Mouse (Mus musculus) midbrain, embryonic 10.5 days (tissue): ENCODE measurements around the gene Nmnat3. TPM values are rescaled to one million over a fixed set of nuclear protein-coding genes. Genes with fewer than 3 reads are reported as not detected.

Experiments
- DNase-seq: peaks from one replicate; pipeline ENCODE4 v3.0.0-alpha.2; 2017; ENCODE audit warnings: low spot score
- H3K27ac ChIP-seq: fragments of 300-500 bp; sonication (generic); replicated peaks from 2 replicates; pipeline ENCODE4 v1.5.1; 2016; ENCODE audit warnings: mild to moderate bottlenecking
- H3K27me3 ChIP-seq: fragments of 300-500 bp; sonication (generic); 2 replicates; pipeline ENCODE4 v1.6.1; 2016; ENCODE audit warnings: low read depth, mild to moderate bottlenecking; ENCODE audit not compliant: poor library complexity, severe bottlenecking
- H3K36me3 ChIP-seq: fragments of 300-500 bp; sonication (generic); 2 replicates; pipeline ENCODE4 v1.6.1; 2016; ENCODE audit warnings: mild to moderate bottlenecking, moderate library complexity
- H3K4me1 ChIP-seq: fragments of 300-500 bp; sonication (generic); 2 replicates; pipeline ENCODE4 v1.6.1; 2016
- H3K4me3 ChIP-seq: fragments of 300-500 bp; sonication (generic); 2 replicates; pipeline ENCODE4 v1.5.1; 2016; ENCODE audit warnings: mild to moderate bottlenecking, moderate library complexity
- H3K9me3 ChIP-seq: fragments of 300-500 bp; sonication (generic); replicated peaks from 2 replicates; pipeline ENCODE4 v1.6.1; 2016; ENCODE audit warnings: mild to moderate bottlenecking
- WGBS: fragments of 180-500 bp; shearing (Covaris S2); methylation state at CpG from one replicate; pipeline ENCODE4 v1.1.7; 2016; 5-methylcytosine and 5-hydroxymethylcytosine counted together
- polyA plus RNA-seq: library from polyadenylated mRNA; unstranded; fragments of >200 nt; fragmentation: Nextera tagmentation; extraction: Ambion mirVana; gene quantifications from 2 replicates; pipeline ENCODE4 v1.2.1, GENCODE M21; 2016

The Nmnat3 gene
- polyA plus RNA-seq, 1 experiment from 2014 or later = 2.6 TPM

DNA sequence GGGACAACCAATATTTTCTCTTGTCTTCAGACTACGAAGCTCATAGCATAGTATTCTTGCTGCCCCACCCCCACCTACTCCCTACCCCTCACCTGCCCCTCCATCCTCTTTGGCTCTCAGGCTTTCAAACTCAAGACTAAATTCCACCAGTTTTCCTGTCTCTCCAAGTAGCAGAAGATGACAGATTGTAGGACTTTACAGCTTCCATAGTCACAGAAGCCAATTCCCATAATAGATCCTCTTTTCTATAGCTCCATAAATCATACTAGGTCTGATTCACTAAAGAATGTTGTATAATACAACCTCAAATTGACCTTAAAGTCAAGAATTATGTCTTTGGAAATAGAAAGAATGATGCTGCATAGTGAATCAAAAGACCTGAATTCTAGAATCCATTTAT is 3.4 kb downstream of the Nmnat3 start:
- H3K27ac ChIP-seq = no peak overlapping the region
- DNase-seq = no peak
- no peaks in the 10 kb centered on the region for H3K9me3 ChIP-seq
- H3K27me3 ChIP-seq = no peaks in the 10 kb centered on the region
- no peaks in the 10 kb centered on the region for H3K4me1 ChIP-seq
- H3K4me3 ChIP-seq = no peak overlapping the region
- 89% methylated on average over 1 of the region's 1 CpGs for WGBS
- H3K36me3 ChIP-seq = no peaks in the 10 kb centered on the region

DNA sequence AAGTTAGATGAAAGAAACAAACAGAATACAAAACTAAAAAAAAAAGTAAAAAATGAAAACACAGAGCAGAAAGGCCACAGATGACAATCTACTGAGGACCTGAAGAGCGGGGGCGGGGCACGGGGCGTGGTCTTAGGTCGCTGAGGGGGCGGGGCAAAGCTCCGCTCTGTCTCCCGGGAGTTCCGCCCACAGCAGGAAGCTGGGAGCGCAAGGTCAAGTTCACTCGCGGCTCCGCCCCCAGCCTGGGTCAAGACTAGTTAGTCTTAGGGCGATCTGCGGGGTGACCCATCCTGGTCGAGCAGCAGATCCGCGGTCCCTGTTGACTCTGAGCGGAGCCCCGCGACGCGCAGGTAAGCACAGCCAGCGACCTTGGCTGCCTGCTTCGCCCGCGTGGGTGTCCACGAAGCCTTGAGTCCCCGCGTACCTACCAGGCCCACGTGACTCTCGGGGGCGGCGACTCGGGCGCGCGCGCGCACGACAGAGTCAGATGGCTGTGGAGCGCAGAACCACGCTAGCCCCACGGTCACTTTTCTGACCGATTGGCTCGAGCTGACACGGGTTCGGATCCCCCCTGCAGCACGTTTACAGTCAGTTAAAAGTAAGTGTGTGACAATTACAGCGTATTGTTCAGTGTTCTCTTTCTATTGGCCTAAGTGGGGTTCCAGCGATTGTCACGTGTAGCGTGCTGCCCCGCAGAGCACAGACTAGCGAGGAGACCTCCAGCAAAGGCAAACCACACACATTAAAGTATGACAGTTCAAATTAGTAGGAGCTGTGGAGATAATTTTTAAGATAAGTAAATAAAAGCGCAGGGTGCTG is 9.4 kb downstream of the Nmnat3 start:
- H3K27me3 ChIP-seq = peaks cover 22% of the 10 kb centered on the region
- H3K27ac ChIP-seq = peak overlapping the region; percentile 83
- H3K9me3 ChIP-seq = no peaks in the 10 kb centered on the region
- H3K36me3 ChIP-seq = no peaks in the 10 kb centered on the region
- 2% methylated on average over 56 of the region's 56 CpGs for WGBS
- peak; percentile 87 for DNase-seq
- peaks cover 14% of the 10 kb centered on the region for H3K4me1 ChIP-seq
- H3K4me3 ChIP-seq = peak overlapping the region; percentile 69

DNA sequence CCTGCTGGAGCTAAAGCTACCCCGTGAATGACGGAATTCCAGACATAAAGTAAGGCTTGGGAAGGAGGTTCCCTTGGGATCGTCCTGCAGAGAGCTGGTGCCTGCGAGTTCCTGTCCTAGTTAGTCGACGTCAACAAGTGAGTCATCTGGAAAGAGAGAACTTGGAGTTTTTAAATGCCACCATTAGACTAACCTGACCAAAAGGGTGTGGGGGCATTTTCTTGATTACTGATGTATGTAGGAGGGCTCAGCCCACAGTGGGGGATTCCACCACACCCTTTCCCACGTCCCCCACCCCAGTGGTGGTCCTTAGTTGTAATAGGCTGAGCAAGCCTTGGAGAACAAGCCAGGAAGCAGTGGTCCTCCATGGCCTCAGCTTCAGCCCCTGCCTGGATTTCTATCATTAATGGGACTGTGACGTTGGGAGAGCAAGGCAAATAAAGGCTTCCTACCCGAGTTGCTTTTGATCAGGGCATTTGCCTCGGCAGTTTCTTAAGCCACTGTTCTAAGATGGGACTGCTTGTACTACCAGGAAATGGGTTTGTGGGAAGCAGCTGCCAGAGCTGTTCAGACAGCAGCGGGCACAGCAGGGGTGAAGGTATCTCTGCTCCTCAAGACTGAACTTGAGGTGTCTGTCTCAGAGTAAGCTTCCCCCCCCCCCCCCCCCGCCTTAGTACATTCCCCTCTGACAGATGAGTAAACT is 10.2 kb downstream of the Nmnat3 start:
- Histone ChIP-seq H3K27me3 (peaks cover 22% of the 10 kb centered on the region), H3K36me3 (no peaks in the 10 kb centered on the region), H3K4me3 (peak overlapping the region; percentile 69), H3K9me3 (no peaks in the 10 kb centered on the region), H3K4me1 (peaks cover 14% of the 10 kb centered on the region), H3K27ac (peak overlapping the region; percentile 83; the same call in 1 of the 2 replicates)
- WGBS = 20% methylated on average over 11 of the region's 12 CpGs
- DNase-seq = no peak

DNA sequence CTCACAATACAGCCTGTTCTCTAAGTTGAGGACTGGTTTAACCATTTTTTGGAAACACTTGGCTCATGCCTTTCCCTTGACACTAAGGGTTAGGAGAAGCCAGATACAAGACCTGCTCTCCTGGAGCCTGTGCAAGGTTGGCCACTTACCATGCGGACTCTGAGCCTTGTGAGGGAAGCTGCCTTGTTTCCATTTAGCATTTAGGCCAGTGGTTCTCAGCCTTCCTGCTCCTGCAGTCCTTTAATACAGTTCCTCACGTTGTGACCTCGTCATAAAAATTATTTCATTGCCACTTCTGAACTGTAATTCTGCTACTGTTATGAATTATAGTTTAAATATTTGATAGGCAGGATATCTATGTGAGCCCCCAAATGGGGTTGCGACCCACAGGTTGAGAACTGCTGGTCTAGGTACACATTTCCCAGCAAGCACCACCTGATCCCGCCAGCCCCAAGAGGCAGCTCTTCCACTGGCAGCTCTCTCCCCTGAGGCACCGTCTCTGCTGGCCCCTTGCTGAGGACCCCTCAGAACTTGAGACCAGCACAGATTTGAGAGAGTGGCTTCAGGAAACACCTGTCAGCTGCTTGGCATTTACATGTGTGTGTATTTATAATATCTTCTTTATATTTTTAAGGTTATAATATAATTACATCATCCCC is 10.8 kb downstream of the Nmnat3 start:
- Histone ChIP-seq H3K9me3 (no peaks in the 10 kb centered on the region), H3K27ac (no peak overlapping the region), H3K4me1 (peaks cover 14% of the 10 kb centered on the region), H3K4me3 (no peak overlapping the region), H3K27me3 (peaks cover 22% of the 10 kb centered on the region), H3K36me3 (no peaks in the 10 kb centered on the region)
- WGBS = 77% methylated on average over 6 of the region's 6 CpGs
- no peak for DNase-seq

DNA sequence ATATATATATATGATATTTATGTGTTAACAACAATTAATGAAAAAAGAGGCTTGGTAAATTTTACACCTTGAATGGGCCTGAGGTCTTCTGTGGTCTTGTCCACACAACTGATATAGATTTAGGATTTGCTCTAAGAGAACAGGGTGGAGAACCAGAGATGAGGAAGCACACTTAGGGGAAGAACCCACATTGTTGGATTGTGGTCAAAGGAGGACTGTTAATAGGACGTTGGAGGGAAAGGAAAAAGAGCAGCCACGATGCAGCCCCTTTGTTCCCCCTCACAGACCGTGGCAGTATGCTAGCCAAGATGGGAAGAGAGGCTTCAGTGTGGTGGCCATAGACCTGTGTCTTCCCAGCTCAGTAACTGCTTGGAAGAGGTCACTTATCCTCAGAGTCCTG is 11.5 kb downstream of the Nmnat3 start:
- H3K4me1 ChIP-seq = peaks cover 14% of the 10 kb centered on the region
- H3K27ac ChIP-seq = no peak overlapping the region
- peaks cover 22% of the 10 kb centered on the region for H3K27me3 ChIP-seq
- DNase-seq = no peak
- 75% methylated on average over 3 of the region's 3 CpGs for WGBS
- no peak overlapping the region for H3K4me3 ChIP-seq
- no peaks in the 10 kb centered on the region for H3K9me3 ChIP-seq
- no peaks in the 10 kb centered on the region for H3K36me3 ChIP-seq

DNA sequence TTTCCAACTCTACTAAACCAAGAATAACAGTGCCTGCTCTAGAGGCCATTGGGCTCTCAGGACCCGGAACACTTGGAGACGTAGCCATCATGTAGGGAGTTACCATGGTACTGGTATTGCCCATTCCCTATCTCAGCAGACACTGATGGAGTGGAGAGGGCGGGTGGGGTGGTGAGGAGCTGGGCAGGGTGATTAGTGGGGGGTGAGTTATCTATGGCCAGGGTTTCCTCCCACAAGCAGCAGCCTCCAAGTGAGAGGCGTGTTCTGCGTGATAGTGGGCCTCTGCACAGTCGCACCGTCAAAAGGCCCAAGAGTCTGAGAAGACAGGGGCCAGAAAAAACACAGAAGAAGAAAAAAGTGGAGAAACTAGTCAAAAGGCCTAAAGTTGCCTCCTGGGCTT is 12.0 kb downstream of the Nmnat3 start:
- peaks cover 14% of the 10 kb centered on the region for H3K4me1 ChIP-seq
- 88% methylated on average over 7 of the region's 7 CpGs for WGBS
- H3K9me3 ChIP-seq = no peaks in the 10 kb centered on the region
- H3K4me3 ChIP-seq = no peak overlapping the region
- H3K36me3 ChIP-seq = no peaks in the 10 kb centered on the region
- H3K27ac ChIP-seq = no peak overlapping the region
- peaks cover 22% of the 10 kb centered on the region for H3K27me3 ChIP-seq
- no peak for DNase-seq

DNA sequence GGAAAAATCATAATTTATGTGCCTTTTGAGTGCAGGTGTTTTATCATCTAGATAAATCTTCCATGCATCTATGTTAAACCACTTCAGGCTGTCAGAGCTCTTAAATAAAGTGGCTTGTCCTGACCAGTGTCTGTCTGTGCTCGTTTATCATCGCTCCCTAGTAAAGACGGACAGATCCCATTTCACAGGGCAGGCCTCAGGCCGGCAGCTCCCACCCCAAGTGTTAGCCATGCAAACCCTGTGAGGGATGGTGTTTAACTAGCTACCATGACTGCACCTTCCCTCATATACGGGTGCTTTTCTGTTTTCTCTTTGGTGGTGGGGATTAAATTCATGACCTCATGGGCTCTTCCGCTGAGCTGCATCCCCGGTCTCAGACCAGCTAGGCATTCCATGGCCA is 13.3 kb downstream of the Nmnat3 start:
- no peak overlapping the region for H3K27ac ChIP-seq
- no peak for DNase-seq
- no peaks in the 10 kb centered on the region for H3K36me3 ChIP-seq
- H3K27me3 ChIP-seq = peaks cover 22% of the 10 kb centered on the region
- H3K4me1 ChIP-seq = peaks cover 14% of the 10 kb centered on the region
- H3K4me3 ChIP-seq = no peak overlapping the region
- no peaks in the 10 kb centered on the region for H3K9me3 ChIP-seq
- 89% methylated on average over 7 of the region's 7 CpGs for WGBS

DNA sequence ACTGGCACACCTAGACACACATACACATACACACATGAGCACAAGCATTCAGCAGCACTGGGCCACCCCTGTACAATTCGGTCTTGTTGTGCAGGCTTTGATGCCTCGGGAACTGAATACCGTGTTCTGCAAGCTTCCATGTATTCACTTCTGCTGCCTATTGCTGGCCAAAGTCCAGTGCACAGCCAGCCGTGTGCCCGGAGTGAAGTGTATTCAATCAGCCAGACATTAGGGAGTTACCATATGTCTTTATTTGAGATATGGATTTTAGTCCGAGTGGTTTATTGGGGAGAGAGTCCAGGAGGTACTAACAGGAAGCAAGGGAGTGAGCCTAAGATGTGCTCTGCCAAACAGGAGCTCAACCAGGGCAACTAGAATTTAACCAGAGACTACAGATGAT is 19.8 kb downstream of the Nmnat3 start:
- H3K4me3 ChIP-seq = no peak overlapping the region
- no peaks in the 10 kb centered on the region for H3K36me3 ChIP-seq
- H3K27me3 ChIP-seq = no peaks in the 10 kb centered on the region
- no peaks in the 10 kb centered on the region for H3K9me3 ChIP-seq
- 95% methylated on average over 6 of the region's 6 CpGs for WGBS
- no peak for DNase-seq
- no peaks in the 10 kb centered on the region for H3K4me1 ChIP-seq
- no peak overlapping the region for H3K27ac ChIP-seq

DNA sequence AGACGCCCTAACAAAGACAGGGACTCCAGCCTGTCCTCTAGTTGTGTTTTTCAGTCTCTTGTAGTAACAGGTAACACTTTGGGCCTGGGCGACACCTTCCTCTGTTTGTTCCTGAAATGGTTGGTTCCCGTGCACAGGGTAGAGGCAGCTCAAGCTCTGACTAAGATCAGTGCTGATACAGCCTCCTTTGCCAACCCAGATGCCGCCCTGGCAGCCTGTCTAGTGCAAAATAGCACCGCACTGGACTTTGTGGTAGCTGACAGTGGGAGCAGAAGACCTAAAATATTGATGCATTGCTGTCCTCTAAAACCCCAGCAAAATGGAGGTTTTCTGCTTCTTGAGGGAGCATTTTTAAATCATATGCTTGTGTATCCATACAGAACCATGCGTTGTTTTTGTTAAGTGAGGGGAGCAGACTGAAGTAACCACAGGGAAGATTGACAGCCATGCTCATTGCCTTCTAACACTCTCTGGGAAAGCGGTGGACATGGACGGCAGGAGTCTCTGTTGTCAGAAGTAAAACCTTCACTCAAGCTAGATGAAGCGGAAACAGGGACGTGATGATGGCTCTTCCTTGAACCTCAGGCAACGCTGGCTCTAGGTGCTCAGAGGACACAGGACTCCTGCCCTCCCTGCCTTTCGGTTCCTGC is 24.2 kb downstream of the Nmnat3 start:
- no peaks in the 10 kb centered on the region for H3K27me3 ChIP-seq
- H3K4me1 ChIP-seq = peaks cover 4% of the 10 kb centered on the region; the same call in 1 of the 2 replicates
- no peaks in the 10 kb centered on the region for H3K9me3 ChIP-seq
- no peaks in the 10 kb centered on the region for H3K36me3 ChIP-seq
- DNase-seq = no peak
- H3K27ac ChIP-seq = no peak overlapping the region
- WGBS = 85% methylated on average over 12 of the region's 12 CpGs
- no peak overlapping the region for H3K4me3 ChIP-seq

DNA sequence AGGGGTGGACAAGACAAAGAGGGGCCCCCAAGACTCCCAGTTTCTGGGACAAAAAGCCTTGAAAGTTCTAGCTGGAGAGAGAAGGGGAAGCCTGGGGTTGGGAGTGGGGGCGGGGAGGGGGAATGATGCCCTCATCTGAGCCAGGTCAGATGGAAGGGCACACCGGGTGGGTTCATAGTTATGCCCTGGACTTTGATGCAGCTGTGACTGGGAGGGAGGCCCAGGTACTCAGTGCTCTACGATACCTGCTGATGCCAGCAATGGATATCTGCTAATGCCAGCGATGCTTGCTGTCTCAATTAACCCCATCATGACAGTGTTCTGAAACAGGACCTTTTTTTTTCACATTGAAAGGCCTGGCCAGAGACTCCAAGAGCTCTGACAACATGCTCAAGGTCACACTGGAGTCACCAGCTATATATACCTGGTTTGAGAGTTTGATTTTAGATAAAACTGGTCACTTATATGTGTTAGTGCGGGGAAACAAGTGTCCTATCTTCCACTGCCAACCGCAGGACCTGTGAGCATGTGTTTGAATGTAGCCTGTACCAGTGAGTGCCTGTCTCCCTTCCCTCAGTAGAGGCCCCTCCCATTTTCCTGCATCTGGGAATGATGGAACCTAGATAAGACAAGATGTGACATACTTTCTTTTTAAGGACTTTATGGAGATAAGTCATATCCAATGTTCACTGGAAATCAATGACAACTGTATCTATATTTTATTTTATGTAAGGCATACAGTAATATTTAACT is 25.6 kb downstream of the Nmnat3 start:
- WGBS = 88% methylated on average over 6 of the region's 6 CpGs
- H3K27ac ChIP-seq = no peak overlapping the region
- H3K4me3 ChIP-seq = no peak overlapping the region
- H3K9me3 ChIP-seq = no peaks in the 10 kb centered on the region
- no peaks in the 10 kb centered on the region for H3K27me3 ChIP-seq
- no peaks in the 10 kb centered on the region for H3K36me3 ChIP-seq
- no peak for DNase-seq
- peaks cover 4% of the 10 kb centered on the region; the same call in 1 of the 2 replicates for H3K4me1 ChIP-seq

DNA sequence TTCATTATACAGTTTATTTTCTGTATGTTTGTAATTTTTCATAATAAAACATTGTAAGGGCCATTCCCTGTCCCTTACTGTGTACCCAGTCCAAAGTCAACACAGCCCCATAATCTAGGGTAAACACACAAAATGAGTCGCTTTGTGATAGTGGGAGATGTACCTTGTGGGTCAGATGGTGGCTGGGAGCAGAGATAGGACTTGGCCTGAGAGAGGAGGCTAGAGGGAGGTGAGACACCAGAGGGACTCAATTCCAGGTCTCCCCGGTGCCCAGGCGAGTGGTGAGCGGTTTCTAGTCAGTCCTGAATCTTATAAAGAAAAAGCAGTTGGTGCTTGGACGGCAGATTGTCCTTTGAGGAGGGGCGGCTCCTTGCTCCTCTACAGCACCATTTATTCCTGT is 26.4 kb downstream of the Nmnat3 start:
- Histone ChIP-seq H3K36me3 (no peaks in the 10 kb centered on the region), H3K4me1 (peaks cover 4% of the 10 kb centered on the region; the same call in 1 of the 2 replicates), H3K27me3 (no peaks in the 10 kb centered on the region), H3K4me3 (no peak overlapping the region), H3K9me3 (no peaks in the 10 kb centered on the region), H3K27ac (no peak overlapping the region)
- no peak for DNase-seq
- 84% methylated on average over 6 of the region's 6 CpGs for WGBS

DNA sequence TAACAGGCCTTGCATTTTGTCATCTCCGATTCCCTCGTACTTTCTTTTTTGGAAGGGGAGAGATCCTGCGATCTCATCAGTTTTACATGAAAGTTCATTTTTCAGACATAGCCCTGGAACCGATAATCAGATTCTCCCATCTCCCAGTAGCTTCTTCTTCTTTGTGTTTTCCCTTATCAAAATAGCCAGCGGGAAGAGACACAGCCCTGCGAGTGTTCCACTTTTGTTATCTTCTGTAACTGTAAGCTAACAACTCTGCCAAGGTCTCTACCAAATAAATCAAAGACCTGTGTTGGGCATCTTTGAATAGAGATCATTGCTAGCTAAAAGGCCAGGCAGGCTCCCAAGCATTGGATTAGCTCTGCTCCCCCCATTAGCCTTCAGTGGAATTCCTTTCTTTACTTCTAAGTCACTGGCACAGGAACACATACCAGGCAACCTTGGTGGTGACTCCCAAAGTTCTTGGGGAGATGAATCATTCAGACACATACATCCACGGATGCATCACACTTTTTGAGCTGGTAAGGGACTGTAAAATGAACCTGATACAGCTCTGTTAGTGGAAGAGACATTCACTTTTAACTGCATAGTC is 26.9 kb downstream of the Nmnat3 start:
- Histone ChIP-seq H3K4me3 (no peak overlapping the region), H3K27me3 (no peaks in the 10 kb centered on the region), H3K36me3 (no peaks in the 10 kb centered on the region), H3K27ac (no peak overlapping the region), H3K9me3 (no peaks in the 10 kb centered on the region), H3K4me1 (peaks cover 4% of the 10 kb centered on the region; the same call in 1 of the 2 replicates)
- WGBS = 91% methylated on average over 7 of the region's 7 CpGs
- no peak for DNase-seq
